Mouse (Mus musculus) lung, adult 2 months (tissue): ENCODE measurements around the gene H2-DMb2.

ENCODE experiments used
- CTCF ChIP-seq: fragments of 200-500 bp; IDR thresholded peaks from 2 replicates; pipeline ENCODE4 v1.5.1; 2011; ENCODE audit warnings: mild to moderate bottlenecking, low read length, control low read depth; ENCODE audit not compliant: insufficient read depth
- POLR2A ChIP-seq: fragments of 200-500 bp; IDR thresholded peaks from 2 replicates; pipeline ENCODE4 v1.6.1; 2011; ENCODE audit warnings: low read depth, mild to moderate bottlenecking, control low read depth, low read length, borderline replicate concordance; ENCODE audit errors: extremely low read depth

- TF ChIP-seq CTCF (no peak), POLR2A (no peak)
Measured at GRCm38 (mm10) chr17:34133289-34133688, 9.8 kb upstream of the H2-DMb2 start.
